Mouse (Mus musculus) MEL (cell line): Measurements from ENCODE around the gene Ksr1. TPM values are rescaled to one million over a fixed set of nuclear protein-coding genes. Genes with fewer than 3 reads are reported as not detected.

Source experiments
- DNase-seq: peaks from one replicate; pipeline ENCODE4 v3.0.0; 2011; ENCODE audit warnings: low read depth, low spot score
- H3K27ac ChIP-seq: 2 replicates; pipeline ENCODE4 v1.5.1; 2012; ENCODE audit warnings: low read depth, mild to moderate bottlenecking, control low read depth, low read length, moderate library complexity; ENCODE audit not compliant: control insufficient read depth
- H3K27me3 ChIP-seq, 2 experiments: fragments of 150-350 bp in 1 of 2; sonication (generic) in 1 of 2; 2 replicates each; pipeline ENCODE4 v1.6.1; 2012; ENCODE audit warnings: low read length in 2 of 2, mild to moderate bottlenecking in 2 of 2, improper control_type of control experiment in 1 of 2, moderate library complexity in 1 of 2; ENCODE audit not compliant: insufficient read depth in 2 of 2, control insufficient read depth in 1 of 2
- H3K36me3 ChIP-seq, 2 experiments: 2 replicates each; pipeline ENCODE4 v1.6.1; 2012 to 2014; ENCODE audit warnings: low read length in 2 of 2, improper control_type of control experiment in 1 of 2, inconsistent platforms in 1 of 2, mild to moderate bottlenecking in 1 of 2; ENCODE audit not compliant: insufficient read depth in 2 of 2, control insufficient read depth in 1 of 2
- H3K4me1 ChIP-seq, 2 experiments: fragments of 150-350 bp in 1 of 2; sonication (generic) in 1 of 2; 2 replicates each; pipeline ENCODE4 v1.6.1; 2012; ENCODE audit warnings: low read length in 2 of 2, improper control_type of control experiment in 1 of 2, mild to moderate bottlenecking in 1 of 2; ENCODE audit not compliant: insufficient read depth in 2 of 2, control insufficient read depth in 1 of 2
- H3K4me3 ChIP-seq, 2 experiments: fragments of 150-350 bp in 1 of 2; sonication (generic) in 1 of 2; 2 replicates each; pipeline ENCODE4 v1.5.1; 2012; ENCODE audit warnings: low read depth in 2 of 2, low read length in 2 of 2, mild to moderate bottlenecking in 2 of 2, moderate library complexity in 2 of 2, control low read depth in 1 of 2, improper control_type of control experiment in 1 of 2; ENCODE audit not compliant: control insufficient read depth in 1 of 2, insufficient read depth in 1 of 2
- H3K79me2 ChIP-seq: 2 replicates; pipeline ENCODE4 v1.6.1; 2012; ENCODE audit warnings: mild to moderate bottlenecking, low read length, moderate library complexity; ENCODE audit not compliant: control insufficient read depth, poor library complexity, insufficient read depth
- H3K9ac ChIP-seq: 2 replicates; pipeline ENCODE4 v1.6.1; 2012; ENCODE audit warnings: low read depth, mild to moderate bottlenecking, control low read depth, low read length, moderate library complexity; ENCODE audit not compliant: control insufficient read depth, poor library complexity, severe bottlenecking
- H3K9me3 ChIP-seq: fragments of 150-350 bp; sonication (generic); replicated peaks from 2 replicates; pipeline ENCODE4 v1.6.1; 2012; ENCODE audit warnings: mild to moderate bottlenecking, low read length, improper control_type of control experiment, moderate library complexity; ENCODE audit not compliant: insufficient read depth
- BHLHE40 ChIP-seq: IDR thresholded peaks from 2 replicates; pipeline ENCODE4 v1.6.1; 2012; ENCODE audit warnings: low read depth, mild to moderate bottlenecking, inconsistent platforms, low read length, improper control_type of control experiment, borderline replicate concordance
- CHD1 ChIP-seq: IDR thresholded peaks from 2 replicates; pipeline ENCODE4 v1.6.1; 2012; ENCODE audit warnings: low read depth, mild to moderate bottlenecking, inconsistent platforms, low read length, improper control_type of control experiment
- CHD2 ChIP-seq: IDR thresholded peaks from 2 replicates; pipeline ENCODE4 v1.6.1; 2011; ENCODE audit warnings: low read length, improper control_type of control experiment
- E2F4 ChIP-seq: IDR thresholded peaks from 2 replicates; pipeline ENCODE4 v1.6.1; 2011; ENCODE audit warnings: low read depth, low read length, improper control_type of control experiment, borderline replicate concordance
- ELF1 ChIP-seq: IDR thresholded peaks from 2 replicates; pipeline ENCODE4 v1.6.1; 2014; ENCODE audit warnings: low read depth, mild to moderate bottlenecking, inconsistent platforms, low read length, improper control_type of control experiment, moderate library complexity
- EP300 ChIP-seq, 2 experiments: IDR thresholded peaks; 2 replicates each; pipeline ENCODE4 v1.6.1; 2011; ENCODE audit warnings: improper control_type of control experiment in 2 of 2, low read length in 2 of 2, low read depth in 1 of 2, mild to moderate bottlenecking in 1 of 2
- ETS1 ChIP-seq: IDR thresholded peaks from 2 replicates; pipeline ENCODE4 v1.6.1; 2012; ENCODE audit warnings: low read depth, mild to moderate bottlenecking, inconsistent platforms, low read length, improper control_type of control experiment, moderate library complexity
- GATA1 ChIP-seq: IDR thresholded peaks from 2 replicates; pipeline ENCODE4 v1.6.1; 2011; ENCODE audit warnings: low read depth, low read length, improper control_type of control experiment
- HCFC1 ChIP-seq: IDR thresholded peaks from 2 replicates; pipeline ENCODE4 v1.6.1; 2012; ENCODE audit warnings: low read depth, mild to moderate bottlenecking, inconsistent platforms, low read length, improper control_type of control experiment, moderate library complexity
- MAX ChIP-seq: IDR thresholded peaks from 2 replicates; pipeline ENCODE4 v1.6.1; 2011; ENCODE audit warnings: low read length, improper control_type of control experiment
- MAZ ChIP-seq: IDR thresholded peaks from 2 replicates; pipeline ENCODE4 v1.6.1; 2012; ENCODE audit warnings: low read depth, mild to moderate bottlenecking, inconsistent platforms, low read length, improper control_type of control experiment
- MYC ChIP-seq: IDR thresholded peaks from 2 replicates; pipeline ENCODE4 v1.6.1; 2011; ENCODE audit warnings: low read depth, mild to moderate bottlenecking, low read length, improper control_type of control experiment, moderate library complexity
- NELFE ChIP-seq: IDR thresholded peaks from 2 replicates; pipeline ENCODE4 v1.6.1; 2011; ENCODE audit warnings: low read depth, low read length, improper control_type of control experiment
- NRF1 ChIP-seq: IDR thresholded peaks from 2 replicates; pipeline ENCODE4 v1.6.1; 2014; ENCODE audit warnings: low read depth, mild to moderate bottlenecking, inconsistent platforms, low read length, improper control_type of control experiment, moderate library complexity; ENCODE audit not compliant: poor library complexity, insufficient read depth, severe bottlenecking
- POLR2AphosphoS5 ChIP-seq: IDR thresholded peaks from 2 replicates; pipeline ENCODE4 v1.6.1; 2012; ENCODE audit warnings: low read depth, borderline replicate concordance, mild to moderate bottlenecking, inconsistent platforms, low read length, moderate library complexity, mixed read lengths
- SIN3A ChIP-seq: IDR thresholded peaks from 2 replicates; pipeline ENCODE4 v1.6.1; 2012; ENCODE audit warnings: low read length, improper control_type of control experiment, inconsistent platforms
- SMC3 ChIP-seq: IDR thresholded peaks from 2 replicates; pipeline ENCODE4 v1.6.1; 2011; ENCODE audit warnings: low read depth, low read length, improper control_type of control experiment
- TBP ChIP-seq: IDR thresholded peaks from 2 replicates; pipeline ENCODE4 v1.8.0; 2011; ENCODE audit warnings: low read depth, low read length, improper control_type of control experiment
- UBTF ChIP-seq: IDR thresholded peaks from 2 replicates; pipeline ENCODE4 v1.6.1; 2012; ENCODE audit warnings: low read depth, mild to moderate bottlenecking, inconsistent platforms, low read length, improper control_type of control experiment, moderate library complexity, borderline replicate concordance; ENCODE audit not compliant: insufficient read depth
- USF1 ChIP-seq: IDR thresholded peaks from 2 replicates; pipeline ENCODE4 v1.6.1; 2014; ENCODE audit warnings: low read depth, mild to moderate bottlenecking, inconsistent platforms, low read length, improper control_type of control experiment, moderate library complexity
- USF2 ChIP-seq, 2 experiments: IDR thresholded peaks; 2 replicates each; pipeline ENCODE4 v1.6.1; 2011 to 2012; ENCODE audit warnings: improper control_type of control experiment in 2 of 2, low read length in 2 of 2, borderline replicate concordance in 1 of 2, inconsistent platforms in 1 of 2, low read depth in 1 of 2, mild to moderate bottlenecking in 1 of 2; ENCODE audit not compliant: insufficient read depth in 1 of 2
- ZMIZ1 ChIP-seq: IDR thresholded peaks from 2 replicates; pipeline ENCODE4 v1.6.1; 2012; ENCODE audit warnings: low read depth, mild to moderate bottlenecking, inconsistent platforms, low read length, improper control_type of control experiment, moderate library complexity
- ZNF384 ChIP-seq: IDR thresholded peaks from 2 replicates; pipeline ENCODE4 v1.6.1; 2012; ENCODE audit warnings: low read depth, mild to moderate bottlenecking, inconsistent platforms, low read length, improper control_type of control experiment
- polyA plus RNA-seq, 2 experiments: library from polyadenylated mRNA; stranded (reverse) in 1 of 2; unstranded in 1 of 2; fragments of >175 nt in 1 of 2; fragments of >200 nt in 1 of 2; gene quantifications; 2 replicates each; pipeline versions ENCODE4 v1.2.1 to v1.2.4; 2012; ENCODE audit warnings: low replicate concordance in 2 of 2, low read depth in 1 of 2; ENCODE audit not compliant: insufficient read length in 2 of 2, insufficient read depth in 1 of 2, missing spikeins in 1 of 2
- total RNA-seq: library from RNA; depleted of rRNA; stranded (reverse); fragments of 300-350 nt; gene quantifications from 2 replicates; pipeline ENCODE4 v1.2.3, GENCODE M21; 2012

Gene Ksr1
- total and polyA plus RNA-seq, 3 experiments, result 9.7 to 18.4 TPM; not detected in 1

- Histone ChIP-seq H3K9me3 (no peaks in the 10 kb centered on the region), H3K4me3 (no peak overlapping the region), H3K27ac (no peak overlapping the region), H3K79me2 (no peaks in the 10 kb centered on the region), H3K9ac (no peak overlapping the region), H3K4me1 (no peaks in the 10 kb centered on the region), H3K27me3 (no peaks in the 10 kb centered on the region), H3K36me3 (peaks cover 0 to 63% of the 10 kb centered on the region in 2 experiments; a peak in 2 of 4 replicates)
- no peak for TF ChIP-seq USF1
- no peak for TF ChIP-seq MAX
- no peak for TF ChIP-seq SMC3
- no peak for TF ChIP-seq ELF1
- no peak for TF ChIP-seq CHD2
- no peak for TF ChIP-seq USF2 (IDR thresholded peaks at IDR 0.05; ENCODE audit: borderline replicate concordance in 1 of 2, insufficient read depth in 1 of 2, low read depth in 1 of 2, low read length in 2 of 2)
- TF ChIP-seq MYC, result no peak
- no peak for TF ChIP-seq GATA1
- TF ChIP-seq UBTF, result no peak
- no peak for TF ChIP-seq BHLHE40
- no peak for TF ChIP-seq ZNF384
- TF ChIP-seq ETS1, result no peak
- TF ChIP-seq CHD1, result no peak
- DNase-seq, result no peak
Observed at GRCm38 (mm10) chr11:78972328-78972727, 173.9 kb downstream of the Ksr1 start.

DNA sequence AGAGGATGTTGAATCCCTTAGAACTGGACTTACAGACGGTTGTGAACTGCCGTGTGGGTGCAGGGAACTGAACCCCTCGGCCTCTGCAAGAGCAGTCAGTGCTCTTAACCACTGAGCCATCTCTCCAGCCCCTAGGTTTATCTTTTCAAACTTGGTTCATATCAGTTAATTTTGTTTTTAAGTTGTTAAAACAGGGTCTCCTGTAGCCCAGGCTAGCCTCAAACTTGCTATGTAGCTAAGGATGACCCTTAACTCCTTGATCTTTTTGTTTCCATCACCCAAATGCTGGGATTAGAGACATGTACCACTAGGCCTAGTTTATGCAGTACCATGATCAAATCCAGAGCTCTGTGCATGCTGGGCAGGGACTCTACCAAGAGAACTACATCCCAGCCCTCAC is 174.5 kb downstream of the Ksr1 start:
- no peak for DNase-seq
- no peaks in the 10 kb centered on the region for H3K9me3 ChIP-seq
- no peaks in the 10 kb centered on the region for H3K27me3 ChIP-seq
- H3K4me3 ChIP-seq, result no peak overlapping the region
- H3K36me3 ChIP-seq, result peaks cover 0 to 67% of the 10 kb centered on the region in 2 experiments; a peak in 2 of 4 replicates
- H3K9ac ChIP-seq, result no peak overlapping the region
- H3K4me1 ChIP-seq, result no peaks in the 10 kb centered on the region
- no peak for TF ChIP-seq MAX
- TF ChIP-seq MAZ, result no peak
- TF ChIP-seq ZMIZ1, result no peak
- no peak for TF ChIP-seq BHLHE40
- TF ChIP-seq SIN3A, result no peak
- H3K27ac ChIP-seq, result no peak overlapping the region
- no peaks in the 10 kb centered on the region for H3K79me2 ChIP-seq

- H3K27ac ChIP-seq, result no peak overlapping the region
- TF ChIP-seq POLR2AphosphoS5 (no peak), TBP (no peak), HCFC1 (no peak), ZNF384 (no peak), MAZ (no peak), E2F4 (no peak), NELFE (no peak), EP300 (IDR thresholded peaks at IDR 0.05; ENCODE audit: low read depth in 1 of 2, low read length in 2 of 2) (no peak), NRF1 (no peak), MYC (no peak)
- H3K4me1 ChIP-seq, result no peaks in the 10 kb centered on the region
- no peak for DNase-seq
- H3K9ac ChIP-seq, result no peak overlapping the region
- H3K79me2 ChIP-seq, result no peaks in the 10 kb centered on the region
- no peak overlapping the region for H3K4me3 ChIP-seq
- H3K36me3 ChIP-seq, result peaks cover 0 to 67% of the 10 kb centered on the region in 2 experiments; a peak in 2 of 4 replicates
- H3K9me3 ChIP-seq, result no peaks in the 10 kb centered on the region
- no peaks in the 10 kb centered on the region for H3K27me3 ChIP-seq
Observed at GRCm38 (mm10) chr11:78971096-78971495, 175.1 kb downstream of the Ksr1 start.
